Mouse (Mus musculus) left cerebral cortex, adult 8-10 months (tissue): ENCODE measurements at regions not wholly inside any gene's neighbourhood (a gene's known extent, or its start where the extent isn't known, plus 50 kb on each side); places are given as distances from the start of the nearest gene placed in this dataset.

Experiments used
- DNase-seq, 2 experiments: peaks; one replicate each; pipeline ENCODE4 v3.0.0; 2022; ENCODE audit warnings: low spot score in 2 of 2

GRCm38 (mm10) chr17:39832900-39833299 is 117.4 kb upstream of the Esp38 start:
- DNase-seq, result peak in 1 of 2 experiments; percentile 25
